Mouse (Mus musculus) embryonic facial prominence, embryonic 11.5 days (tissue): ENCODE results near the gene Mgat4a. TPM values are rescaled to one million over a fixed set of nuclear protein-coding genes. Genes with fewer than 3 reads are reported as not detected.

ENCODE experiments used
- ATAC-seq: fragments of 200-750 bp; cut with Nextera tagmentation; replicated peaks from 2 replicates; pipeline ENCODE4 v1.8.0; 2017; ENCODE audit warnings: low read depth; ENCODE audit not compliant: insufficient number of reproducible peaks, low FRiP score, low TSS enrichment
- DNase-seq: peaks from one replicate; pipeline ENCODE4 v3.0.0-alpha.2; 2015; ENCODE audit warnings: low spot score
- H3K27ac ChIP-seq: fragments of 300-500 bp; sonication (generic); replicated peaks from 2 replicates; pipeline ENCODE4 v1.5.1; 2014; ENCODE audit warnings: mild to moderate bottlenecking, low read depth, low read length, control low read depth
- H3K27me3 ChIP-seq: fragments of 300-500 bp; sonication (generic); 2 replicates; pipeline ENCODE4 v1.6.1; 2014; ENCODE audit warnings: mild to moderate bottlenecking, low read length, moderate library complexity, mixed read lengths; ENCODE audit not compliant: control insufficient read depth, insufficient read depth
- H3K36me3 ChIP-seq: fragments of 300-500 bp; sonication (generic); replicated peaks from 2 replicates; pipeline ENCODE4 v1.6.1; 2014; ENCODE audit warnings: low read depth, mild to moderate bottlenecking, low read length, moderate library complexity, mixed read lengths; ENCODE audit not compliant: control insufficient read depth, insufficient read depth
- H3K4me1 ChIP-seq: fragments of 300-500 bp; sonication (generic); 2 replicates; pipeline ENCODE4 v1.6.1; 2014; ENCODE audit warnings: low read length, mixed read lengths; ENCODE audit not compliant: control insufficient read depth, insufficient read depth
- H3K4me2 ChIP-seq: fragments of 300-500 bp; sonication (generic); 2 replicates; pipeline ENCODE4 v1.6.1; 2014; ENCODE audit warnings: low read depth, mild to moderate bottlenecking, control low read depth, low read length, moderate library complexity
- H3K4me3 ChIP-seq: fragments of 300-500 bp; sonication (generic); 2 replicates; pipeline ENCODE4 v1.5.1; 2014; ENCODE audit warnings: low read depth, low read length, control low read depth
- H3K9ac ChIP-seq: fragments of 300-500 bp; sonication (generic); replicated peaks from 2 replicates; pipeline ENCODE4 v1.6.1; 2014; ENCODE audit warnings: mild to moderate bottlenecking, control low read depth, low read length
- H3K9me3 ChIP-seq: fragments of 300-500 bp; sonication (generic); replicated peaks from 2 replicates; pipeline ENCODE4 v1.6.1; 2016; ENCODE audit warnings: mild to moderate bottlenecking, low read length, inconsistent platforms, mixed read lengths; ENCODE audit not compliant: control insufficient read depth
- WGBS: fragments of 180-500 bp; shearing (Covaris S2); extraction: QIAGEN DNeasy Blood & Tissue Kit; methylation state at CpG from one replicate; pipeline ENCODE4 v1.1.7; 2014; 5-methylcytosine and 5-hydroxymethylcytosine counted together
- polyA plus RNA-seq: library from polyadenylated mRNA; unstranded; fragments of >200 nt; fragmentation: Nextera tagmentation; extraction: Ambion mirVana; gene quantifications from 2 replicates; pipeline ENCODE4 v1.2.1, GENCODE M21; 2014

Gene Mgat4a
- polyA plus RNA-seq, 1 experiment from 2014 or later: 4.3 TPM

GRCm38 (mm10) chr1:37442848-37443835 is 97.7 kb downstream of the Mgat4a start:
- no peaks in the 10 kb centered on the region for H3K4me1 ChIP-seq
- no peak overlapping the region for H3K4me2 ChIP-seq
- no peak overlapping the region for H3K4me3 ChIP-seq
- H3K9ac ChIP-seq: no peak overlapping the region
- DNase-seq: no peak
- WGBS: 92% methylated on average over 16 of the region's 16 CpGs
- no peaks in the 10 kb centered on the region for H3K27me3 ChIP-seq
- H3K9me3 ChIP-seq: no peaks in the 10 kb centered on the region
- H3K27ac ChIP-seq: no peak overlapping the region
- ATAC-seq: no peak
- no peaks in the 10 kb centered on the region; the same call in 1 of the 2 replicates for H3K36me3 ChIP-seq

DNA sequence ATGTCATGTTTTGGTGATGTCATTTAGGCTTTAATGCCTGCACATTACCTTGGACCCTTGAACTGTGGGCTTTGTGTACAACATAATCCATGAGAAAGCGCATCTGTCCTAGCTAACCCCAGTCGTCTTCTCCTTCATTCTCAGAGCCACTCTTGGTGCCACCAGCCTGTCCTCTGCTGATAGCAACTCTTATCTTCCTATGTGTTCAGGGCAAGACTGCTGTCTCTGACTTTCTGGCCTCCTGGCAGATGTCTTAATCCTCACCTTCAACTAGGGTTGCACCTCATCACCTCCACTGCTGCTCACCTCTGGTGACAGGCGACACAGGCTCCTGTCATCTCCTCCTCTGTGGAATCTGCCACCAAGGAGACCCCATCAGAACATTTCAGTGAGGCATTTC is 104.4 kb downstream of the Mgat4a start:
- Histone ChIP-seq H3K9me3 (no peaks in the 10 kb centered on the region), H3K27ac (no peak overlapping the region), H3K4me2 (no peak overlapping the region), H3K27me3 (no peaks in the 10 kb centered on the region), H3K9ac (no peak overlapping the region), H3K36me3 (no peaks in the 10 kb centered on the region; the same call in none of the 2 replicates), H3K4me1 (no peaks in the 10 kb centered on the region), H3K4me3 (no peak overlapping the region)
- ATAC-seq (no peak), DNase-seq (no peak)
- WGBS: 91% methylated on average over 3 of the region's 3 CpGs

DNA sequence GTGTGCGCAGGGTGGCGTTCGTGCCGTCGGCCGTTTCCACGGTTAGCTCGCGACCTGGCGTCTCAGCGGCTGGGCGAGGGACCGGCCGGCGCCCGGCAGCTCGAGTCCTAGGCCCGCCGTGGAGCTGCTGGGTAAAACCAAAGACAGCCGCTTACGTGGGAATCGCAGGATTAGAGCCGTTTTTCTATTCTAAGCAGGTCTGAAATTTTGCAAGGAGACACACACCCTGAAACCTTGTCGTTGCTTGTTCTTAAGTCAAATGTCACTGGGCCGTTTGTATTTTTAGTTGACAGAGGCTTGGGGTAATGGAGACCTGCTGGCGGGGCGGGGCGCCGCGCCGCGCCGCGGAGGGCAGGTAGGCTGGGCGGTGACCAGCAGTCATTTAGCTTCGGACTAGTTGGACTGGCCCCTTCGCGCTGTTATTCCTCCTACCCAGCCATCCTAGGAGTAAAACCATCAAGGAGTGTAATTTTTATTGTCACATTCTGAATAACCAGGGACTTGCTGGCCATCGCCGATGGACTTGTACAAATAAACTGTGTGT is 110.4 kb downstream of the Mgat4a start:
- Histone ChIP-seq H3K36me3 (no peaks in the 10 kb centered on the region; the same call in none of the 2 replicates), H3K4me2 (peak overlapping the region; percentile 71), H3K4me1 (no peaks in the 10 kb centered on the region; the same call in 1 of the 2 replicates), H3K27ac (no peak overlapping the region), H3K4me3 (peak overlapping the region; percentile 94), H3K9me3 (no peaks in the 10 kb centered on the region), H3K27me3 (no peaks in the 10 kb centered on the region), H3K9ac (peak overlapping the region; percentile 90)
- no peak for DNase-seq
- no peak; the same call in 1 of the 2 replicates for ATAC-seq
- WGBS: 2% methylated on average over 40 of the region's 40 CpGs

GRCm38 (mm10) chr1:37429366-37430296 is 111.2 kb downstream of the Mgat4a start, which contains the start of the genes Coa5 and Unc50:
Gene Coa5, minus strand, starts transcription at chr1:37430103.
Gene Unc50, plus strand, starts transcription at chr1:37430139.
- Histone ChIP-seq H3K4me1 (no peaks in the 10 kb centered on the region; the same call in 1 of the 2 replicates), H3K9ac (peak within 1 kb of the TSS; percentile 90), H3K4me3 (peak within 1 kb of the TSS; percentile 94), H3K36me3 (no peaks in the 10 kb centered on the region; the same call in none of the 2 replicates), H3K27ac (no peak within 1 kb of the TSS), H3K4me2 (peak within 1 kb of the TSS; percentile 79), H3K27me3 (no peaks in the 10 kb centered on the region), H3K9me3 (no peaks in the 10 kb centered on the region)
- peak; percentile 97 for ATAC-seq
- 3% methylated on average over 57 of the region's 57 CpGs for WGBS
- DNase-seq: peak; percentile 96

DNA sequence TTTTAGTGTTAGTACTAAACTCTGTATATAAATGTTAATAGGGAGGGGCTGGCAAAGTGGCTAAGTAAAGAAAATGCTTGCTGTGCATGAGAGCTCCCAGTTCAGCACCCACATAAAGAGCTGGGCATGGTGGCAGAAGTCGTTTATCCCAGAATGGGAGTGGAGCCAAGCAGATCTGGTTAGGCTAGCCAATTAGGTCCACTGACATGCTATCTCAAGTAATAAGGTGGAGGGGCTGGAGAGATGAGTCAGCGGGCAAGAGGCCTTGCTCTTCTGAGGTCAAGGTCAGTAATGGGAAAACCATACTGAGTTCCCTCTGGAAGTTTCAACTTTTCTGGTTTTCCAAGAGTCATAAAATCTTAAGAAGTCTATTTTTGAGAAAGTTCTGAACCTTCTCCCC is 111.9 kb downstream of the Mgat4a start:
- DNase-seq (no peak), ATAC-seq (no peak)
- Histone ChIP-seq H3K27me3 (no peaks in the 10 kb centered on the region), H3K9me3 (no peaks in the 10 kb centered on the region), H3K4me2 (peak overlapping the region; percentile 79), H3K36me3 (peaks cover 2% of the 10 kb centered on the region), H3K4me1 (no peaks in the 10 kb centered on the region; the same call in 1 of the 2 replicates), H3K27ac (no peak overlapping the region), H3K4me3 (peak overlapping the region; percentile 94), H3K9ac (no peak overlapping the region; the same call in 1 of the 2 replicates)
- WGBS: 78% methylated on average over 2 of the region's 2 CpGs

- no peak overlapping the region for H3K4me3 ChIP-seq
- ATAC-seq: no peak
- no peak for DNase-seq
- H3K36me3 ChIP-seq: peaks cover 2% of the 10 kb centered on the region; the same call in 1 of the 2 replicates
- H3K27me3 ChIP-seq: no peaks in the 10 kb centered on the region
- H3K9ac ChIP-seq: no peak overlapping the region
- no peak overlapping the region for H3K27ac ChIP-seq
- no peaks in the 10 kb centered on the region for H3K9me3 ChIP-seq
- WGBS: 95% methylated on average over 8 of the region's 8 CpGs
- no peak overlapping the region for H3K4me2 ChIP-seq
- H3K4me1 ChIP-seq: no peaks in the 10 kb centered on the region; the same call in 1 of the 2 replicates
These were observed 113.5 kb downstream of the Mgat4a start for GRCm38 (mm10) chr1:37427144-37427875.

GRCm38 (mm10) chr1:37419420-37419819 is 121.4 kb downstream of the Mgat4a start:
- DNase-seq (peak; percentile 29), ATAC-seq (no peak)
- Histone ChIP-seq H3K4me3 (no peak overlapping the region), H3K27me3 (no peaks in the 10 kb centered on the region), H3K9ac (no peak overlapping the region), H3K4me2 (no peak overlapping the region), H3K9me3 (no peaks in the 10 kb centered on the region), H3K4me1 (no peaks in the 10 kb centered on the region), H3K27ac (no peak overlapping the region), H3K36me3 (peaks cover 2% of the 10 kb centered on the region)
- WGBS: 81% methylated on average over 1 of the region's 1 CpGs
